Mouse (Mus musculus) hindbrain, embryonic 16.5 days (tissue): ENCODE measurements around the gene Rpp40. TPM values are rescaled to one million over a fixed set of nuclear protein-coding genes. Genes with fewer than 3 reads are reported as not detected.

ENCODE experiments used
- ATAC-seq: fragments of 200-750 bp; cut with Nextera tagmentation; 2 replicates; pipeline ENCODE4 v1.8.0; 2017; ENCODE audit warnings: moderate TSS enrichment, moderate library complexity
- H3K27ac ChIP-seq: fragments of 300-500 bp; sonication (generic); 2 replicates; pipeline ENCODE4 v1.5.1; 2014; ENCODE audit warnings: low read depth, mild to moderate bottlenecking, control low read depth, low read length, moderate library complexity
- H3K27me3 ChIP-seq: fragments of 300-500 bp; sonication (generic); replicated peaks from 2 replicates; pipeline ENCODE4 v1.6.1; 2014; ENCODE audit warnings: low read length; ENCODE audit not compliant: control insufficient read depth, insufficient read depth
- H3K36me3 ChIP-seq: fragments of 300-500 bp; sonication (generic); 2 replicates; pipeline ENCODE4 v1.6.1; 2014; ENCODE audit warnings: mild to moderate bottlenecking, low read length, moderate library complexity, mixed read lengths; ENCODE audit not compliant: control insufficient read depth, insufficient read depth
- H3K4me1 ChIP-seq: fragments of 300-500 bp; sonication (generic); 2 replicates; pipeline ENCODE4 v1.6.1; 2014; ENCODE audit warnings: low read depth, low read length; ENCODE audit not compliant: control insufficient read depth, insufficient read depth
- H3K4me2 ChIP-seq: fragments of 300-500 bp; sonication (generic); 2 replicates; pipeline ENCODE4 v1.6.1; 2014; ENCODE audit warnings: mild to moderate bottlenecking, low read length, control low read depth, moderate library complexity
- H3K4me3 ChIP-seq: fragments of 300-500 bp; sonication (generic); 2 replicates; pipeline ENCODE4 v1.5.1; 2014; ENCODE audit warnings: mild to moderate bottlenecking, low read length, control low read depth, moderate library complexity
- H3K9ac ChIP-seq: fragments of 300-500 bp; sonication (generic); 2 replicates; pipeline ENCODE4 v1.6.1; 2014; ENCODE audit warnings: low read depth, mild to moderate bottlenecking, control low read depth, low read length, moderate library complexity
- H3K9me3 ChIP-seq: fragments of 300-500 bp; sonication (generic); 2 replicates; pipeline ENCODE4 v1.6.1; 2014; ENCODE audit warnings: mild to moderate bottlenecking, low read length, moderate library complexity; ENCODE audit not compliant: control insufficient read depth
- WGBS: fragments of 180-500 bp; shearing (Covaris S2); extraction: QIAGEN DNeasy Blood & Tissue Kit; methylation state at CpG from one replicate; pipeline ENCODE4 v1.1.7; 2014; 5-methylcytosine and 5-hydroxymethylcytosine counted together
- polyA plus RNA-seq: library from polyadenylated mRNA; unstranded; fragments of >200 nt; fragmentation: Nextera tagmentation; extraction: Ambion mirVana; gene quantifications from 2 replicates; pipeline ENCODE4 v1.2.1, GENCODE M21; 2015

Gene Rpp40
- 8.3 TPM in 2 replicates for polyA plus RNA-seq

DNA sequence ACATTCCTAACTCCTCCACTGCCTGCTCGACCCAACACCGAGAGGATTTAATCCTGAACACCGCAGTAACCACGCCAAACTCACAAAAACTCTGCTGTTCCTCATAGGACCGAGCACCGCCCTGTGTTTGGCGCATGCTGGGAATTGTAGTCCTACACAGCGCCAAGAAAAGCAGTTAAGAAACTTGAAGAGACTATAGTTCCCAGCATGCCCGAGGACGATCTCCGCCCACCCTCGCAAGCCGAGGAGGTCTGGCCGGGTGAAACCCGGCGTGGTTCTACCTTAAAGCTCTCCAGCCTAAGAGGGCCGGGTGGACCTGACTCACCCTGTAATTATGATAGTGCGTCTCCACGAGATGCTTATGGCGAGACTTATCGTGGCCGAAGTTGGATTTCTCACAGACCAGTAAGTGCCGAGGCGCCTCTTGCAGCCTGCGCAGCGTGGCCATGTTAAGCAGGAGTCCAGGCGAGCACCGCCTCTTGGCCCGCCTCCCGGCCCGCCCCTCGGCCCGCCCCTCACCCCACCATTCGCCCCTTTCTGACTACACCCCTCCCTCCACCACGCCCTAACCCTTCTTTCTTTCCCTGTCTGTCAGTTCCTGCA, at the start of gene Rpp40:
TSS of gene Rpp40 (minus strand) at position 481 of the 603 bp plus-strand sequence.
- under 1% methylated on average over 35 of the region's 35 CpGs for WGBS
- ATAC-seq = peak; percentile 100
- H3K4me1 ChIP-seq = no peaks in the 10 kb centered on the region; the same call in 1 of the 2 replicates
- H3K9me3 ChIP-seq = no peaks in the 10 kb centered on the region
- peak within 1 kb of the TSS; percentile 62 for H3K4me2 ChIP-seq
- no peaks in the 10 kb centered on the region for H3K36me3 ChIP-seq
- H3K9ac ChIP-seq = peak within 1 kb of the TSS; percentile 46
- no peaks in the 10 kb centered on the region for H3K27me3 ChIP-seq
- peak within 1 kb of the TSS; percentile 78 for H3K4me3 ChIP-seq
- H3K27ac ChIP-seq = no peak within 1 kb of the TSS

DNA sequence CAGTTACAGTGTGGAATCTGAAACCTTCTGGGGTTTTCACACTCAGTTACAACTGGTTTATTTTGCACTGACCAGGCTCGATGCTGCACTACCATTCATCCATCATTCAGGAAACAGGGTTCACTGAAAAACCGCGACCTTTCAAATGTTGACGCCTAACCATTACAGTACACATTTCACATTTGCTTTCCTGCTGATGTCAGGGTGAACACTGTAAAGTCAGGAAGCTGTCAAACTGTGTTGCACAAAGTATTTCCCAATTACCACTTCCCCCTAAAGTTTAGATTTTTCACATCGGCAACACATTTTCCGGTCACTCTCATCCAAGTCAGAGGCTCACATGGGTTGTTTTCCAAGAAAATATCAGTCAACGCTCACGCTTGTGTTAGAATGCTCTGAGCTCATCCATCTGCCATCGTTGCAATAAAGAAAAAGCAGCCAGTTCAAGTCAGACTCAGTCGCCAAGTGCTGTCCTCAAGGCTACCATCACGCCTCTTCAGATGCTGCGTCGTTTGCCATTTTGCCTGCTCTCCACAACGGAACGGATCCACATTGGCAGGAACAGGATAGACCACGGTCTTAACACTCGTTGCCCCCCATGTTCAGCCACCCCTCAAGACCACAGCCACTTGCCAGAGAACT, 43.8 kb upstream of the Rpp40 start:
- ATAC-seq = no peak
- WGBS = 84% methylated on average over 17 of the region's 17 CpGs
- H3K4me2 ChIP-seq = no peak overlapping the region
- no peaks in the 10 kb centered on the region; the same call in 1 of the 2 replicates for H3K27me3 ChIP-seq
- no peak overlapping the region for H3K4me3 ChIP-seq
- no peak overlapping the region for H3K9ac ChIP-seq
- no peaks in the 10 kb centered on the region for H3K36me3 ChIP-seq
- no peak overlapping the region for H3K27ac ChIP-seq
- no peaks in the 10 kb centered on the region for H3K9me3 ChIP-seq
- no peaks in the 10 kb centered on the region for H3K4me1 ChIP-seq

DNA sequence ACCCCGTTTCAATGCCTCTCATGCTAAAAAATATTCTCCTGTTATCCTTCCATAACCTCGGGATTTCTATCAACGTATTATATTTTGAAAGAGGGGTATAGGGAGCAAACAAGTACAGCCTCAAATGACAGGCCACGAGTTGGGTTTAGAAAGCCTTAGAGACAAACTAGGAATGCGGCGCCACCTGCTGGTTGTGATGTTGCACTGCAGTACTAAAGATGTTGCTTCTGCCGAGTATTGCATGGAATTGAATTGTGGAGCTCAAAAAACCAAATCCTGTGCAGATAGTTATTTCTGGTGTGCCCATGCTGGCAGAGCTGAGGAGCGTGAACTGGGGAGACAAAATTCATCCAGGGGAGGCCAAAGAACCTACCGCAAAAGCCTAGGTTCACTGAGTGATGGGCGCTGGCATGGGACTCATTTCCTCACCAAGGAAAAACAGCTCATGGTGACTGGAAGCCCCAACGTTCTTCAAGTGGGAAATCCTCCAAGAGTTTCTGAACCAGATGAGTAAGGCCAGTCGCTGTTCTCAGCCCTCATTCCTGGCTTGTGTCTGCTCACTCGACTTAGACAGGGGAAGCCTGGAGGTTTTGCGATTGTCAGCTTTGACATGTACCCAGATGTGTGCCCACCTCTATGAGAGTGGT, 41.3 kb upstream of the Rpp40 start:
- Histone ChIP-seq H3K4me3 (no peak overlapping the region), H3K4me2 (no peak overlapping the region), H3K27ac (no peak overlapping the region), H3K4me1 (no peaks in the 10 kb centered on the region), H3K9me3 (no peaks in the 10 kb centered on the region), H3K36me3 (no peaks in the 10 kb centered on the region), H3K27me3 (no peaks in the 10 kb centered on the region; the same call in 1 of the 2 replicates), H3K9ac (no peak overlapping the region)
- 27% methylated on average over 14 of the region's 14 CpGs for WGBS
- peak; percentile 86 for ATAC-seq

DNA sequence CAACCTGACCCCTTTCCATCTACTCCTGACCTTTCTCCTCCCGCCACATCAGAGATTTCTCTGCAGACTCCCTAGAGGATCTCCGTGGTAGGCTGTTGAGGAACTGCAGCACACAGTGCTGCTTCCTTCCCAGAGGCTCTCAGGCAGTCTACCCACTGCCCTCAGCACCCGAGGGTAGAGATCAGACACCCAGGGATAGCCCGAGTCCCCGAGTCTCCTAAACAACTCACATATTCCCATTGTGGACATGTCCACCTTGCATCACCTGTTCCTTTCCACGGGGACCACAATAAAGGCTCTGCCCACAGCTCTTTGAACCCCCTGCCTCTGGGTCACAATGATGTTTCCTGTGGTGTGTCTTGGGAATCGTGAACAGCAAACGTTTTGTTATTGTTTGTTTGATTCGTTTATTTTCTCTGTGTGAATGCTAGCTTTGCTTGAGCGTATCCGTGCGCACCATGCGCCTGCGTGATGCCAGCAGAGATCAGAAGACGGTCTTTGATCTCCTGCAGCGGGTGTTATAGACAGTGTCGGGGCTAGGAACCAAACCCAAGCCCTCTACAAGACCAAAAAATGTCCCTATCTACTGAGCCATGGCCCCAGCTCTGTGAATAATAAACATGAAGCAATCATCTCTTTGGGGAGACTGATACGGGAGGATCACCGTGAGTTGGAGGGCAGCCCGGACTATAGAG, 40.6 kb upstream of the Rpp40 start:
- 74% methylated on average over 20 of the region's 20 CpGs for WGBS
- peak; percentile 54; the same call in 1 of the 2 replicates for ATAC-seq

DNA sequence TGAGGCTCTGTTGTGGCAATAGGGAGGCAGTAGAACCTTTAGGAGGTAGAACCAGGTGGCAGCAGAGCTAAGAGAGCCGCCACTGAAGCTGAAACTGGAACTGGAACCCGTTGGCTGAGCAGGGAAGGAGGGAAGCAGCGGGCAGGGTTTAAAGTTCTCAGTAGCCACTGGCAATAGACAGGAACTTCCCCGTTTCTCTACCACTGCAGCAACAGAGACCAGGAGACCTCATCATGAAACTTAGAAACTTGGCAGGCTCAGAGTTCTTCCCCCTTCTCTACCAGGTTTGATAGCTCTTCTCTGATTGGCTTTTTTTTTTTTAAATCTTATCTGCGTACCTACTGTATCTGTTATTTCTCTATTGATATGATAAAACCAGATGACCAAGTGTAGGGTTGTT, 34.8 kb upstream of the Rpp40 start:
- no peak for ATAC-seq
- no peak overlapping the region for H3K4me2 ChIP-seq
- 89% methylated on average over 5 of the region's 5 CpGs for WGBS

More for the DNA sequence above, 40.6 kb upstream of the Rpp40 start:
- Histone ChIP-seq H3K9me3 (no peaks in the 10 kb centered on the region), H3K9ac (no peak overlapping the region; the same call in 1 of the 2 replicates), H3K4me1 (no peaks in the 10 kb centered on the region), H3K27ac (no peak overlapping the region), H3K4me3 (no peak overlapping the region), H3K36me3 (no peaks in the 10 kb centered on the region), H3K27me3 (no peaks in the 10 kb centered on the region; the same call in 1 of the 2 replicates), H3K4me2 (no peak overlapping the region)

DNA sequence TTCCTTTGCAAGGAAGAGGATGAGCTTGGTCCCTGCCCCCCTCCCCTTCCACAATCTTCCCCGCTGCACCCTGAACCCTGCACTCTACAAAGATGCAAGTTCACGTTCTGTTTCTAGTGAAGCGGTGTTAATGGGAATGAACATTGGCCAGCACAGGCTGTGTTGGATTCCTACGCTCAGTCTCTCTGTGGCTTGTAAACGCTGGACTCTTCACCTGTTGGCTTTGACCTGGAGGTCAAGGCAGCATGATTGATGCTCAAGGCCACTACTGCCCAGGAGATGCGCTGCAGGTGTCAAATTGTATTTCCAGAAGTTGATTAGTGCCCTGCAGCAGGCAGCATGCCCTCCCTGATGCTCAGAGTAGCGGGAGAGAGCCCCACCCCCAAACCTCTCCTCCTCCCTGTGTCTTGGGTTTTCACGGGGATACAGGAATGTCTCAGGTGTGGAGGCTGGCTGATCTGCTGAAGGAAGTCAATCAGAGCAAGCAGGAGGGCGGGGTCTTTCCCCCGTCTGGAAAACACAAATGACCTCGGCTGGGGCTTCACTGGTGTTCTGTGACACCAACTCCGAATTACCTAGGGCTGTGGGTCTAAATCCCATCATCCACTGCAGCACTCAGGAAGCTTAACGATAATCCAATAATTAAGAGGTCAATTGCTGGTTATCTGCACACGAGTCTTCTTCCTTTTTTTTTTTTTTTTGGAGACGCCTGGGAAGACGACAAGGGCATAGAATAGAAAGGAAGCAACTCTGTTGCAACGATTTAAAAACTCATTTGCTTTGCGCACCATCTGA, 33.9 kb upstream of the Rpp40 start:
- ATAC-seq = no peak
- WGBS = 74% methylated on average over 18 of the region's 18 CpGs
- no peaks in the 10 kb centered on the region for H3K36me3 ChIP-seq

More for the DNA sequence above, 34.8 kb upstream of the Rpp40 start:
- H3K27ac ChIP-seq = no peak overlapping the region
- no peak overlapping the region for H3K4me3 ChIP-seq
- H3K4me1 ChIP-seq = no peaks in the 10 kb centered on the region
- no peaks in the 10 kb centered on the region for H3K27me3 ChIP-seq
- H3K36me3 ChIP-seq = no peaks in the 10 kb centered on the region
- no peaks in the 10 kb centered on the region for H3K9me3 ChIP-seq
- H3K9ac ChIP-seq = no peak overlapping the region

DNA sequence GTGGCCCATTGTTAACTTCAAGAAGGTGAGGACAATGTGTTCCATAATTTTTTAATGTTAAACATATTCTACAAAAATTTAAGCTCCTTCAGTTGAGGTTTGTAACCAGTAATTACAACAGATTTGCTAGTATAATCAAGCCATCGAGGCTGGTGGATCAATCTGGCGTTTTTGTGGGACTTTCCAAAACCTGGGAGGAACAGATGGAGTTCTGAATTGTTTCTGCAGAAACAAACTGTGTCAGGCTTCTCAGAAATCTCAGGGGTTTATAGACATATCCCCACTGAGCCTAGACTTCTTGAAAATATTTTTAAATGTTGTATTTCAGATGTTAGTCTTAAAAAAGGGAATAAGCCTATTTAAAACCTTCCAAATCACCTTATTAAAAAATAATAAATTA, 31.8 kb upstream of the Rpp40 start:
- Histone ChIP-seq H3K27ac (no peak overlapping the region), H3K9ac (no peak overlapping the region), H3K36me3 (no peaks in the 10 kb centered on the region), H3K4me1 (no peaks in the 10 kb centered on the region), H3K4me2 (no peak overlapping the region), H3K9me3 (no peaks in the 10 kb centered on the region), H3K4me3 (no peak overlapping the region), H3K27me3 (no peaks in the 10 kb centered on the region)
- no peak for ATAC-seq
- 79% methylated on average over 2 of the region's 2 CpGs for WGBS

More for the DNA sequence above, 33.9 kb upstream of the Rpp40 start:
- Histone ChIP-seq H3K4me2 (no peak overlapping the region), H3K9ac (no peak overlapping the region), H3K4me3 (no peak overlapping the region), H3K27ac (no peak overlapping the region), H3K9me3 (no peaks in the 10 kb centered on the region), H3K4me1 (no peaks in the 10 kb centered on the region), H3K27me3 (no peaks in the 10 kb centered on the region)

DNA sequence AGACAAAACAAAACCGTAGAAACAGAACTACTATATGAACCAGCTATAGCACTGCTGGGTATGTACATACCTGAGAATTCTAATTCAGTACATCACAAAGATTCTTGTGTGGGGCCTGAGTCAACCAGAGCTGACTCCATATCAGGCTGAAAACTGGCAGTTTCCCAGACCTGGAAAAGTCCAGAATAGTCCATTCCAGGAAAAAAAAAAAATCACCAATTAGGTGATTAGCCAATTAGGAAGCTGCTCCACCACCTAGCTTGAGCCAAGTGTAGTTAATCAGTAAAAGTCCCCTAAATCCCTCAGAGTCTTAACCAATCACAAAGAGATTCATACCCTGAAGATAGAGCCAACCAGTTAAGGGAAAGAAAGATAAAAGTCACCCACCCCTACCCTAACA, 5.3 kb upstream of the Rpp40 start:
- Histone ChIP-seq H3K4me3 (no peak overlapping the region), H3K36me3 (no peaks in the 10 kb centered on the region), H3K9me3 (no peaks in the 10 kb centered on the region), H3K4me2 (no peak overlapping the region), H3K4me1 (no peaks in the 10 kb centered on the region), H3K27ac (no peak overlapping the region), H3K27me3 (no peaks in the 10 kb centered on the region), H3K9ac (no peak overlapping the region)
- 88% methylated on average over 1 of the region's 1 CpGs for WGBS
- ATAC-seq = no peak
